Mouse (Mus musculus): ENCODE results near the gene U90926. TPM values are rescaled to one million over a fixed set of nuclear protein-coding genes. Genes with fewer than 3 reads are reported as not detected.
A peak's percentile ranks its signal among the peaks of the same experiment; 100 is the strongest.
"Not testable (repeated sequence)": the region's sequence is repeated elsewhere in the genome, so short reads cannot be mapped to it uniquely, and the experiment has no call there.

The U90926 gene
- total RNA-seq, 2 experiments from 2014 or later = not detected

GRCm38 (mm10) chr5:92219826-92220225 lies 4.6 kb upstream of the U90926 start:
- no peak for ATAC-seq (replicated peaks; ENCODE audit: low FRiP score, poor library complexity, severe bottlenecking)

- no peak for ATAC-seq (replicated peaks; ENCODE audit: low FRiP score, poor library complexity, severe bottlenecking)
Measured at GRCm38 (mm10) chr5:92218915-92219793, 3.9 kb upstream of the U90926 start.

- ATAC-seq (replicated peaks; ENCODE audit: low FRiP score, poor library complexity, severe bottlenecking) = no peak
Measured at GRCm38 (mm10) chr5:92212231-92212630, 3.0 kb downstream of the U90926 start.

- ATAC-seq (replicated peaks; ENCODE audit: low FRiP score, poor library complexity, severe bottlenecking) = no peak
Measured at GRCm38 (mm10) chr5:92210205-92210604, 5.0 kb downstream of the U90926 start.

GRCm38 (mm10) chr5:92206121-92206520 lies 9.1 kb downstream of the U90926 start:
- ATAC-seq (replicated peaks; ENCODE audit: low FRiP score, poor library complexity, severe bottlenecking) = no peak

- no peak for ATAC-seq (replicated peaks; ENCODE audit: low FRiP score, poor library complexity, severe bottlenecking)
Measured at GRCm38 (mm10) chr5:92205706-92206105, 9.5 kb downstream of the U90926 start.

GRCm38 (mm10) chr5:92205184-92205583 lies 10.0 kb downstream of the U90926 start:
- ATAC-seq (replicated peaks; ENCODE audit: low FRiP score, poor library complexity, severe bottlenecking) = no peak

GRCm38 (mm10) chr5:92204162-92205036 lies 10.8 kb downstream of the U90926 start:
- ATAC-seq (replicated peaks; ENCODE audit: low FRiP score, poor library complexity, severe bottlenecking) = 0 out of 2 replicates have a peak, but pooled peaks have one; percentile 38

- no peak for ATAC-seq (replicated peaks; ENCODE audit: low FRiP score, poor library complexity, severe bottlenecking)
Measured at GRCm38 (mm10) chr5:92198266-92198665, 16.9 kb downstream of the U90926 start.

GRCm38 (mm10) chr5:92196895-92197811 lies 18.1 kb downstream of the U90926 start:
- ATAC-seq (replicated peaks; ENCODE audit: low FRiP score, poor library complexity, severe bottlenecking) = no peak

GRCm38 (mm10) chr5:92195716-92196115 lies 19.5 kb downstream of the U90926 start:
- not testable (repeated sequence) for ATAC-seq (replicated peaks; ENCODE audit: low FRiP score, poor library complexity, severe bottlenecking)

GRCm38 (mm10) chr5:92188881-92189483 lies 26.2 kb downstream of the U90926 start:
- no peak for ATAC-seq (replicated peaks; ENCODE audit: low FRiP score, poor library complexity, severe bottlenecking)

GRCm38 (mm10) chr5:92183071-92183830 lies 32.0 kb downstream of the U90926 start:
- ATAC-seq (replicated peaks; ENCODE audit: low FRiP score, poor library complexity, severe bottlenecking) = no peak

GRCm38 (mm10) chr5:92165976-92166375 lies 49.2 kb downstream of the U90926 start:
- no peak for ATAC-seq (replicated peaks; ENCODE audit: low FRiP score, poor library complexity, severe bottlenecking)

Other genes with a start within 250 kb of the U90926 start
- gene Odaph, start 227.9 kb downstream of the U90926 start, total RNA-seq (2015; ENCODE audit: low replicate concordance) = not detected in 2 replicates
- not detected in 2 replicates for gene Odaph, start 227.9 kb downstream of the U90926 start, total RNA-seq (2017; ENCODE audit: low replicate concordance)
- 0.21 TPM in 1 of 2 replicates, not detected in the other for gene Cdkl2, start 171.5 kb downstream of the U90926 start, total RNA-seq (2015; ENCODE audit: low replicate concordance)
- gene Cdkl2, start 171.5 kb downstream of the U90926 start, total RNA-seq (2017; ENCODE audit: low replicate concordance) = 0.14 and 0.68 TPM in 2 replicates
- gene G3bp2, start 131.7 kb downstream of the U90926 start, total RNA-seq (2015; ENCODE audit: low replicate concordance) = 33.2 and 33.8 TPM in 2 replicates
- gene G3bp2, start 131.7 kb downstream of the U90926 start, total RNA-seq (2017; ENCODE audit: low replicate concordance) = 35.0 and 43.8 TPM in 2 replicates
- gene Uso1, start 77.5 kb downstream of the U90926 start, total RNA-seq (2015; ENCODE audit: low replicate concordance) = 19.8 and 29.9 TPM in 2 replicates
- gene Uso1, start 77.5 kb downstream of the U90926 start, total RNA-seq (2017; ENCODE audit: low replicate concordance) = 20.4 and 34.8 TPM in 2 replicates
- not detected in 2 replicates for gene Ppef2, start 40.9 kb upstream of the U90926 start, total RNA-seq (2015; ENCODE audit: low replicate concordance)
- gene Ppef2, start 40.9 kb upstream of the U90926 start, total RNA-seq (2017; ENCODE audit: low replicate concordance) = not detected in 2 replicates
- 10.6 and 27.2 TPM in 2 replicates for gene Naaa, start 62.8 kb upstream of the U90926 start, total RNA-seq (2015; ENCODE audit: low replicate concordance)
- 9.8 and 10.4 TPM in 2 replicates for gene Naaa, start 62.8 kb upstream of the U90926 start, total RNA-seq (2017; ENCODE audit: low replicate concordance)
- gene Sdad1, start 95.1 kb upstream of the U90926 start, total RNA-seq (2015; ENCODE audit: low replicate concordance) = 4.4 and 21.1 TPM in 2 replicates
- gene Sdad1, start 95.1 kb upstream of the U90926 start, total RNA-seq (2017; ENCODE audit: low replicate concordance) = 9.9 and 11.8 TPM in 2 replicates
- 5.2 TPM in 1 of 2 replicates, not detected in the other for gene Cxcl9, start 112.7 kb upstream of the U90926 start, total RNA-seq (2015; ENCODE audit: low replicate concordance)
- not detected in 2 replicates for gene Cxcl9, start 112.7 kb upstream of the U90926 start, total RNA-seq (2017; ENCODE audit: low replicate concordance)
- 8.1 TPM in 1 of 2 replicates, not detected in the other for gene Art3, start 116.4 kb upstream of the U90926 start, total RNA-seq (2015; ENCODE audit: low replicate concordance)
- gene Art3, start 116.4 kb upstream of the U90926 start, total RNA-seq (2017; ENCODE audit: low replicate concordance) = not detected in 2 replicates
- 3.3 and 5.4 TPM in 2 replicates for gene Cxcl10, start 133.5 kb upstream of the U90926 start, total RNA-seq (2015; ENCODE audit: low replicate concordance)
- gene Cxcl10, start 133.5 kb upstream of the U90926 start, total RNA-seq (2017; ENCODE audit: low replicate concordance) = 0.26 and 2.9 TPM in 2 replicates
- 27.3 and 28.4 TPM in 2 replicates for gene Nup54, start 219.8 kb upstream of the U90926 start, total RNA-seq (2015; ENCODE audit: low replicate concordance)
- gene Nup54, start 219.8 kb upstream of the U90926 start, total RNA-seq (2017; ENCODE audit: low replicate concordance) = 16.9 and 35.0 TPM in 2 replicates